Mouse (Mus musculus) layer of hippocampus, adult 9-10 months (tissue): ENCODE measurements around the gene Gm20708.

Experiments
- DNase-seq: peaks from one replicate; pipeline ENCODE4 v3.0.0; 2022; ENCODE audit warnings: low spot score

Gm20708 gene

DNA sequence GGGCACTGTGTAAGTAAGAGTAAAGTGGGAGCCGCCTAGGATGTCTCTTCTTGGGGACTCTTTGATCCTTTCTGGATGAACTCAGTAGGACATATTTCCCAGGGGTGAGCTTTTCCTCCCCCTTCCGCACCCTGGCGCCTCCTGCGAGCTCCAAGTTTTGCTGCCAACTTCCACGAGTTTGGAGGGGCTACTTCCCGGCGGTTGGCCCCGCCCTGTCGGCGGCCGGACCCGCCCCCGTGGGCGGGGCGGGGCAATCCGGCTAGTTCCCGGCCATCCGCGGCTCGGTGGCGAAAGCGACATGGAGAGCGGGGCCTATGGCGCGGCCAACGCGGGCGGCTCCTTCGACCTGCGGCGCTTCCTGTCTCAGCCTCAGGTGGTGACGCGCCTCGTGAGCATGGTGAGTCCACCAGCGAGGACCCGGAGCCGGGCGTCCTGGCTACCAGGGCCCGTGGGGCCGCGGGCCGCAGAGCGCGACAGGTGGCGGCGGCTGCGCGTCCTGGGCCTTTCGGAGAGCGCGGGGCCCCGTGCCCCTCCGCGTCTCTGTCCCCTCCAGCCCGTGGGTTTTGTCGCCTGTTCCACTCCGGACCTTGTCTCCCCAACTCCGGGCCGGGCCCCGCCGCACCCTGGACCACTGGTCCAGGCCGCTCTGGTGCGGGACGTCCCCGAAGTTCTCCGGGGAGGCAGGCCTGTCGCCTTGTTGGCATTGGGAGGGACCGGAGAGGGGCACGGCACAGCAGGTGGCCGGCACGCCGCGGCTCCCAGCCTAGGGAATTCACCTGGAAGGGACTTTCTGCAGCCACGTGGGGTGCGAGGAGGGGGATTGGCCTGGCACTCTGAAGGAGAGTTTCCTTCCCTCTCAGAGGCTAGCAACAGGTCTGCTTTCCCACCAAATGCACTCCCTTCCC, at the start of gene Gm20708, which contains the start of gene Syngr2:
TSS of gene Gm20708 (plus strand) at position 262 of the 905 bp plus-strand sequence.
TSS of gene Syngr2 (plus strand) at position 262 of the 905 bp plus-strand sequence.
- DNase-seq: no peak

DNA sequence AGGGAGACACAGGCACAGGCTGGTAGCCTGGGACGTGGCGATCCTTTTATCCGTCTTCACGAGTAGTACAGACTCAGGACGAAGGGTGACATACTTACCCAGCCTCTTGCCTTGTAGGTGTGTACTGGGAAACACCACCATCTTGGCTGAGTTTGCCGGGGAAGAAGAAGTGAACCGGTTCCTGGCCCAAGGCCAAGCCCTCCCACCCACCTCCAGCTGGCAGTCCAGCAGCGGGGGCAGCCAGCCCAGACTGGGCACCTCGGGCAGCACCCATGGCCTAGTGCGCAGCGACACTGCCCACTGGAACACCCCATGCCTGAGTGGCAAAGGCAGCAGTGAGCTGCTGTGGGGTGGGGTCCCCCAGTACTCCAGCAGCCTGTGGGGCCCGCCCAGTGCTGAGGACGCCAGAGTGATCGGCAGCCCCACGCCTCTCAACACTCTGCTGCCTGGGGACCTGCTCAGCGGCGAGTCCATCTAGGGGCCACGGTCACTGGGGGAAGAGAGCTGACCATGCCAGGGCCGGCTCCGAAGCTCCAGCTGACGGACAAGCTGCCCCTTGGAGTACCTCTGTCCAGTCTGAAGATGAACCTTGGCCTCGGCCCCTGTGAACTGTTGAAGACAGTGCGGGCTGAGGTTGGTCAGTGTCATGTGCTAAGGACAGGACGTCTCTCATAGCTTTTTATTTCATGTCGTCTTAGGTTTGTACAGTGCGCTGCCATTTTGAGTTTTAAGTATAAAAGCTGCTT, 48.9 kb upstream of the Gm20708 start:
- no peak for DNase-seq

DNA sequence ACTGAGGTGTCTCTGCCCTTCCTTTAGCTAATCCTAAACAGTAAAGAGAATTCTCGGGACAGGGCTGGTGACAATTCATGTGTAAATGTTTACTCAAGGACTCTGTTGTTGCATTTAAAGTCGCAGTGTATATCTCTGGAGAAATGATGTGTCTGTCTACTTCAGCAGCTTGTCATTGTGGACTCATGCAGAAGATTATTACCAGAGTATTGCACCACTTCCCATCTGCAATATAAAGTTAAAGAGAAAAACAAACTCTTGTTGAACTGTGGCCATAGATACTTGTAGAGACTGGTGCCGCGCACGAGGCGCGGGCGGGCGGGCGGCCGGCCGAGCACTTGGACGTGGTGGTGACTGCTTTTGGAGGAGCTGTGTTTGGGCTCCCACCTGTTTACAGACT, 47.7 kb upstream of the Gm20708 start:
- DNase-seq: no peak

DNA sequence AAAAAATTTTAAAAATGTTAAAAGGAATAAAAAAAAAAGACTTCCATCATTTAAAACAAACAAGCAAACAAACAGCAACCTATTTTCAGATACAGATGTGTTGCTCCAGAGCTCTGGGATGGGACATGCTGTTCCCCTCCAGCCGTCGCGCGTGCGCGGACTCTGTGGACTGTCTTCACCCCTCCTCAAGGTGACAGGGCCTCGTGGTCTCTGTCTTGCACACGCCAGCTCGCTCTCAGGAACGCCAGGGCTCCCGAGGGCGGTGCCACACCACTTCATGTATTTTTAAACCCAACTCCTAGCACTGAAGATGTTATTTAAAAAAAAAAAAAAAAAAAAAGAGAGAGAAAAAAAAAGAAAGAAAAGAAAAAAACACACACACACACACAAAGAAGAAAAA, 47.2 kb upstream of the Gm20708 start:
- no peak for DNase-seq

DNA sequence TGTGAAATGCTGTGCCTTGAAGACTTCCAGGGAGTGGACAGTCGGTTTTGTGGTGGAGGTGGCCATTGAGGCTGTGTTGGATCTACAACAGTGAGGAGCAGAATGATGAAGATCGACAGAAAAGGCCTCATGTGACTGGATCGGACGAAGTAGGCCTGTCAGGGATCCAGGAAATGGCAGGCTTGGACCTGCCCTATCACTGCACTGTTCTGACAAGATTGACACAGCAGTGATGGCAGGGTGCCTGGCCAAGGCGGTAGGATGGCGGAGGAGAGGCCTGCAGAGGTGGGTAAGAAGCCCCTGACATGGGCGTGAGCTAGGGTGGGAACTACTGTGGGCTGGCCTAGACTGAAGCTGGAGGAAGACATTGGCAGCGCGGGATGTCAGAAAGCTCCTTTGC, 45.1 kb upstream of the Gm20708 start:
- DNase-seq: no peak

DNA sequence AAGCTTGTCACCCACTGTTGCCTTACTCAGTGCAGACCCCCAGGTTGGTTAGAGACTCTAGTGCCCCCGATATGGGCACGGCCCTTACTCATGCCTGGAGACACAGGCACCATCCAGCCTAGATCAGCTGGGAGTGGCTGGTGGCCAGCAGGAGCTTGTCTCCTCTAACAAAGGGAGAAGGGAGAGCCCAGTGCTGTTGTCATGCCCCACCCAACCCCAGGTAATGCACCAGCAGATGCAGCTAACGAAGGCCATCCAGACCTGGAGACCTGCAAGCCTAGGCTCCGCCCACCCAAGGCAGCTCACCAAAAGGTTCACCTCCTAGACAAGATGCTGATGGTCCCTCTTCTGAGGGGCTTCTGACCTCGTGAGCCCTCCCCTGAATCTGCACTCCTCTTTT, 44.1 kb upstream of the Gm20708 start:
- DNase-seq: no peak

DNA sequence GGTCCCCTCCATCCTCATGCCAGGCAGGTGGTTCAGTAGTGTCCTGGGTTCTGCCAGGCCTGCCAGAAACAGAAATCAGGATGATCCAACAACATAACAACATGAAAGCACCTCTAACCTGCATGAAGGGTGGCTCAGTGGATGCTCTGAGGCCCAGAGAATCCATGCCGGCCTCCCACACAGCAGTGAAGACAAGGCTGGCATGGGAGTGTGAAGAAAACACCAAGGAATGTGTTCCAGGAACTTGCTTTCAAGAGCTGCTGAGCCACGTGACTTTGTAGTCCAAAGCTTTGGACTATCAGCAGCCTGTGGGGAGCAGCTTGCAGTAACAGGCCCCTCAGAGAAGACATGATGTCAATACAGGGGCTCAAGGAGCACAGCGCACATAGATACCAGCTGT, 43.2 kb upstream of the Gm20708 start:
- no peak for DNase-seq

DNA sequence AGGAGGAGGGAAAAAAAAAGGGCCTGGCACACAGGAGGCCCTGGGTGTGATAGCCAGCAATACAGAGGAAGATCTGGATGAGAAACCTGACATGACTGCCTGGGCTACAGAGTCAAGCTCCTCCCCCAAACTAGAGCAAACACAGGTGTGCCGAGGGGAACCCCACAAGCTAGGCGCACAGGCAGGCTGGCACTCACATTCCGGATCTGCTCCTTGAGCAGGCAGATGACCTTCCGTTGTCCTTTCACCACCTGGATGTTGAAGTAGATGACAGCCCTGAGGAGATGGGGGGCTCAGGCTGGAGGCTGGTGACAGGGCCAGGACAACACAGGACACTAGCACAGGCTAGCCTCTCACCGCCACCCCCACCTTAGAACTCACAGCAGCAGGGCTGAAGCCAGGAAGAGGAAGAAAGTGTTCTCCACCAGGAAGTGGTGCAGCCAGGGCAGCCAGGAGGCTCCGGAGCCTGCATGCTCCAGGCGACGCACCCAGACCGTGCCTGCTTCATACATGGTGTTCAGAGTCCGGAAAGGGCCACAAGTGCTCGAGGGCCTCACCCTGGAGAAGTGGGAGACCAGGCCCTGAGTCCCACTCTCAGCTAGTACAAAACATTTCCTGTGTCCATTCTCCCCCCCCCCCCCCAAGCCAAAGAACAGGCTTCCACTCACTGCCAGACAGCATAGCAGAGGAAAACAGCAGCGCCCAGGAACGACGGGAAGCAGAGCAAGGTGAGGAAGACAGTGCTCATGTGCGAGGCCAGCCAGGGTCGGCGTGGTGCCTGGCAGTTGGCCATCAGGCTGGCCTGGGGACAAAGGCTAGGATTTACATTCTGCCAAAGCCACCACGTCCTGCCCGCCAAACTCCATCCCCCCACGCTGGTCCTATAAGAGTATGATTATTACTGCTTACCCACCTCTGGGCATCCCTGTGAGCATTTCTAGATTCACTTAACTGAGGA, 40.5 kb upstream of the Gm20708 start:
- DNase-seq: no peak

DNA sequence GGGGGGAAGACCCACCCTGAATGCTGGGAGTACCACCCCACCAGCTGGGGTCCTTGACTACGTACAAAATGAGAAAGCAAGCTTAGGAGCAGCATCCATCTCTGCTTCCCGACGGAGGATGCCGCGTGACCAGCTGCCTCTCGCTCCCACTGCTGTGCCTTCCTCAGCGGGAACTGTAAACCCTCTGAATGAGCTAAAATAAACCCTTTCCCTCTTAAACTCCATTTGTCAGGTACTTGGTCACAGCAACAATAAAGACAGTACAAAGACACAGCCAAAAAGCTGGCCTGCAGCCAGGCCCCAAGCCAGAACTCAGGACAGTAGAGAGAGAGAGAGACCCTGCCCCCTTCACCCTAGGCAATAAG, 39.8 kb upstream of the Gm20708 start:
- no peak for DNase-seq

DNA sequence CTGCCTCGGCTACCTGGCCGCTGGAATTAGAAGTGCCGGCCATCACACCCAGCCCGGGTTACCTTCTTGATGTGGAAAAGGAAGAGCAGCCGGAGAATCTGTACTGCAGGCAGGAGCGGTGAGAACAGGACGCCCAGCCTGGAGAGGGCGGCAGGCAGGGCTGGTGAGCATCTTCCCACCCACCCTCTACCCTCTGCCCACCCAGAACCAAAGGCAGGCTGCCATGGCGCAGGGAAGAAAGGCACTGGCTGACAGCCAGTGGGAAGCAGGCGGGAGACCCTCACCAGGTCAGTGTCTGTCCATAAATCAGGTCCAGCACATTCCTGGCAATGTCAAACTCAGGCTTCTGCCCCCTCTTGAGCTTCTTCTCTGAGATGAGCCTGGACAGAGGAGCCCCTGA, 39.1 kb upstream of the Gm20708 start:
- no peak for DNase-seq

DNA sequence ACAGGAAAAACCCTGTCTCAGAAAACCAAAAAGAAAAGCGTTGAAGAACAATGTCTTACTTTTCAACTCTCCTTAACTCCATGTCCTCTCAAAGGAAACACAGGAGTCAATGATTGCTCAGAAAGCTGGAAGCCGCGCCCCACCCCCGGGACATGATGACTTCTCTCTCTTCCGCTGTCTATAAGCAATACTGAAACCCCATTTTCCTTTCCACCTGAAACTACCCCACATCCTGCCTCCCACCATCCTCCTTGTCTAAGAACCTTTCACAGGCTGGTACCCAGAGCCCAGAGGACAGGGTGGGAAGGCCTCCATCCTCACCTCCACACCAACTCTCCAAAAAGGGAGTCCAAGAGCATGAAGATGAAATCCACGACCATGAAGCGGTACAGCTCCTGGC, 37.1 kb upstream of the Gm20708 start:
- no peak for DNase-seq

DNA sequence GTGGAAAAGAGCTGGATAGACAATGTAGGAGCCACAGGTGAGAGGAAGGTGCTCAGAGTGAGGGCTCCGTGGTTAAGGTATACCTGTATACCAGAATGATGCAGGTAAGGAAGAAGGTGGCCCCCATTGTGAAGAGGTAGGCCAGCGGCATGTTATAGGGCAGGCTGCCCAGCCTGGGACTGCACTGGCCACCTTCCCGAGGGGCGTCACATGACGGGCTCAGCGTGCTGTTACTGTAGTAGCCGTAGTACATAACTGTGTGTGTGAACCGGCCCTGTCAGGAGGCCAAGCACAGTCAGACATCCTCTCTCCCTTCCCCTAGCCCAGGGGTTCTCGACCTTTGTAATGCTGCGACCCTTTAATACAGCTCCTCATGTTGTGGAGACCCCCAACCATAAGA, 34.5 kb upstream of the Gm20708 start:
- DNase-seq: no peak

DNA sequence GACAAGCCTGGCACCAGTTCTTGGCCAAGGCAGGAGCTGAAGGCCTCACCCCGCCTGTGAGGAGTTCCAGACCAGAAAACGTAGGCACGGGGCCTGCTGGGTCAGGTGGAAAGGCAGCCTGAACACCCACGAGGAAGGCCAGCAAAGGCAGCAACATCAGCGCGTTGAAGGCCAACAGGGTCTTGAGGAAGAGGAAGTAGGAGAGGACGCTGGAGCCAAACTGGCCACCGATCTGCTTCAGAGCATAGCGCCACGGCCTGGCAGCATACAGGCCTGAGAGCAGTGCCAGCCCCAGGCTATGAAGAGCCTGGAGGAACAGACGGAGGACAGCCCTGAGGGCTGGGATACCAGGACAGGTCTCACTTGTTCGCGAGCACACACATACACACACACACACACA, 33.9 kb upstream of the Gm20708 start:
- no peak for DNase-seq

DNA sequence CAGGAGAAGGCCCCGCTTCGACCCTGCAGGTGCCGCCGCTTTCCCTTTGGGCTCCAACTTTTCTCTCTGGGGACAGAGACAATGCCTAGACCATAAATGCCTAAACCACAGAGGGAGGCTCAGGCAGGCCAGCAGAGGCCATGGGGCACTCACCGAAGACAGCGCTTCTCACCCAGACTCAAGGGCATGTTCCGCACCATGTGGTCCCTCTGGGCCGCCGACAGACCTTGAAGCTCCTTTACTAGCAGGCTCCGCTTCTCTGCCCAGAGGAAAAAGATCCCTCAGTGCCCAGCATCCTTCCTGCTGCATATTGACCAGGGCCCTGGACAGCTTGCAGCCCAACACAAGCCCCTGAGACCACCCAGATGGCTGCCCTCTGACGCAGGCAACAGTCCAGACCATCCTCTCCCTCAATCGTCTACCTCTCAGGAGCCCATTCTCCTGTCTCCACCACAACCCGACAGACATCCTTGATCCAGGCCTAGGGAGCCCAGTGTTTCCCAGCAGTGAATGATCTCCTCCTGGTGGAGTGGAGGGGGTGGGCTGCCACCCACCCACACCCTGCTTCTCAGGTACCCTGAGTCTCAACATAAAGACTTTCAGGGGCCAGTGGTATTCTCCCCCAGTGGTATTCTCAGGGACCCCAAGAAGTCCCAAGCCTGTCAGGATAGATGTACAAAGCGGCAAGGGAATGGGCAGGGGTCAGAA, 33.2 kb upstream of the Gm20708 start:
- DNase-seq: no peak

DNA sequence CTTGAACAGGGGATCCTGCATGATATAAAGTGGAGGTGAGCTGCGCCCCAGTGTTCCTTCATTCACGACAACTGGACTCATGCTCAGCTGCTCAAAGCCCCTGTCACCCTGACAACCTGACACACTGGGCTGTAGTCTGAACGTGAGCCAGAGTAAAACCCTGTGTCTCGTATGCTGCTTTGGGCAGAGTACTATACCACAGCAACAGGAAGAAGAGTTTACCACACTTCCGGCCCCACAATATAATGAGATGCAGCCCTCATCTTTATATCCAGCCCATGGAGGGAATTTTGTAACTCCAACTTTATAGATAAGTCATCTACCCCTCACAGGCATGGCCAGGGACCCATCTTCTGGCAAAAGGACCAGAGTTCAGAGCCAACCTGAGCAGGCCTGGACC, 32.4 kb upstream of the Gm20708 start:
- DNase-seq: no peak

DNA sequence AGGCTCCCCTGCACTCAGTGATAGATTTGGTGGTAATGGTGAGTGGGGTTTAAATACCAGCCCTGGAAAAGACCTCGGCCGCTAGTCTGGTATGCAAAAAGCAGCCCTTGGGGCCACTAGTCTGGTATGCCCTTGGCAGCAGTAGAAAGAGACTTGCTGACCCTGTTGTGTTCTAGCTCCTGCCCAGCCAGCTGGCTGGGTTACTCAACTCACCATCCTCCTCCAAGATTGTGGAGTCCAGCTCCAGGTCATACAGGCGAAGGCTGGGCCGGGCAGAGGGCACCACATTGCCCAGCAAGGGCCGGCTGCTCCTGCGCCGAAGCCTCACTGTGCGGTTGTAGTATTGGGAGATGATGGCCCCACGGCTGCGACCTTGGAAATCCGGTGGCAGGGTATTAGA, 31.4 kb upstream of the Gm20708 start:
- DNase-seq: no peak

DNA sequence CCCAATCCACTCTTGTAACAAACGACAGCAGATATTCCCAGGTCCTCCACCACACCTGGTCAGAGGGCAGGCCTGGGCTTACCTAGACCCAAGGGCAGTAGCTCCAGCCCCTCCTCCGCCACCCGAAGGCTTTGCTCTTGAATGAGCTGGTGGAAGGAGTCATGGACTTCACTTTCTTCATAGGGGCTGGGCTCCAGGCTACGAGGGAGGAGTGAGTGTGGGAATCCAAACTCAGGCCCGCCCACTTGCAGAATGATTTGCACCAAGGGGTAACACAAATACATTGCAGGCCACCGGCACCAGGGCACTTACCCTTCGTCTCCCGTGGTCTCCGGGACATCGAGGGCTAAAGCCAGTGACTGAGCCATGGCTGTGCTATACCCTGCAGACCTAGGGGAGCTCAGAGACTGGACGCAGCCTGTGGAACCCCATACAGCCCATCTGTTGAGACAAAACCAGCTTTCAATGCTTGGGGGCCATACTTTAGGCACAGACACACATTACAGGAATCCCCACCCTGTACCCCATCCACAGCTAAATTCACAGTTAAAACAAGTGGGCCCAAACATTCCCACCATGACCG, 30.5 kb upstream of the Gm20708 start:
- DNase-seq: no peak

DNA sequence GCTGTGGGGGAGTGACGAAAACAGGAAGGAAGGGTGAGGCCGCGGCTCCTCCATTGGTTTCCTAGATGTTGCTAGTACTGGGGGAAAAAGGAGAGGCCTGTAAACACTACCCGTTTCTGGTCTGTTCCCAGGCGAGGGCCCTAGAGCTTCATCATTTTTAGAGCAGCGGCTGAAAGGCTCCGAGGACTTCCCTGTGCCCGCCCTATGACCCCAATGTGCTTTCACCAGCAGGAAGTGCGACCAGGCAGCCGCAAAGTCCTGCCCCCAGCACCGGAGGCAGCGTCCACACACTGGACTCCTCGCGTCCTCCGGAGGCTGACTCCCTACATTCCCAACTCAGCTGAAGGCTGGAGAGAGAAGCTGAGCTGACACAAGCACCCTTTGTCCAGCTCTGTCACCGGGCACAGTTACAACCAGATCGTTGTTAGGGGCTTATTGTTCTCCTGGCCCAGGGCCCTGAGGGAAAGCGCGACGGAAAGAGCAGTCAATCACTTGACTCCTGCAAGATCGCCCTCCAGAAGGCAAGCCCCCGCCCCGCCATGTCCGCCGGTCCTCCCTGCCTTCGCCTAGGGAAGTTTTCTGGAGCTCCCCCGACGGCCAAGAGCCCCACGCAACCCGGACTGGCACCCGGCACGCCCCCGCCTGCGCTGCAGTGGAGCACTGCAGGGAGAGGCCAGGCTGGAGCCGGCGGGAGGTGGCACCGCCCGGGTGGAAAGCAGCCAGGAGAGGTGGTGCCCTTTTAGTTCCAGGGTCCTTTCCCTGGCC, 29.9 kb upstream of the Gm20708 start:
- DNase-seq: no peak

DNA sequence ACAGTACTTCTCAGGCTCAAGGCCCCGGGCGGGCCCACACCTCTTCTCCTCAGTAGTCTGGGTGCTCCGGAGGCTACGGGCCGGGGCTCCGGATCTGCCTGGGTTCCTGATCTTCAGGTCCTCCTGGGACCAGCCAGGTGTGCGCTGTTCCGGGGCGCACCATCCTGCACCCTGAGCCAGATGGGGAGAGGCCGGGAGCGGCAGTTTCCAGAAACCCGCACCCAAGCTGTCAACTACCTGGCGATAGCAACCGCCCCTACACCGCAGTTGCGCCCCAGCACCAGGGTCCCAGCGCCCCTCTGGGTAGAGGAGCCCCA, 29.3 kb upstream of the Gm20708 start:
- DNase-seq: no peak

DNA sequence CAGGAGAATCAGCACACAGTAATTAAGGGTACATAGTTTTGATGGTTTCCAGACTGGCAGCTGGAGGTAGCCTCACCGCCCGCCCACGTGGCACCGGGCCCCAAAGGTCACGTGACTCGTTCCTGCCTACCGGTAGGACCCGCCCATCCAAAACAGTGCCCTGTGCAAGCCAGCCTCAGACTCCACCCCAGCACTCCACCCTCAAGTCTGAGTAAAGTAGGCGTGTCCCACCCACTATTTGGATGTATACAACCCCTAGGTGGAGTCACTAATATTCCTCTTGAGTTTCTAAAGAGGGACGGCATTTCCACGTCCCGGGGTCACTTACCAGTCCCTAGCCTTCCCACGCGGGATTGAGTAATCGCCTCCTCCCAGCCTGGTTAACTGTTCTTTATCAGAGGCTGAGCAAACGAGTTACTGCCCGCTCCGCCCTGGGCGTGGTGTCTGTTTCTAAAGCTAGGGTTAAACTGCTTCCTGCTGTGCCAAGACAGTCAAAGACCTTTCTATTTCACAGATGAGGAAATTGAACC, 28.8 kb upstream of the Gm20708 start:
- DNase-seq: no peak
